8 mouse cellular contexts compared by ENCODE assay signal in genomic region chr11:74981464-74981863, GRCm38 (mm10). TPM values are rescaled to one million over a fixed set of nuclear protein-coding genes. Genes with fewer than 3 reads are reported as not detected.
A peak's percentile ranks its signal among the peaks of the same experiment; 100 is the strongest.
DNase-seq lines count a peak whose midpoint lies in the region; ATAC-seq and TF ChIP-seq lines count a peak whose summit lies in the region.

No protein-coding gene starts in this region.

- TF ChIP-seq CTCF in gastrocnemius, adult 2 months (IDR thresholded peaks at IDR 0.05): no peak; the same call in 1 of the 2 replicates

- no peak overlapping the region for H3ac ChIP-seq in myocyte (ENCODE audit: control insufficient read depth, insufficient read length)

- H3K4me1 ChIP-seq in forebrain, embryonic 11.5 days (replicated peaks; ENCODE audit: control insufficient read depth, insufficient read depth, low read length): no peaks in the 10 kb centered on the region
- H3K4me1 ChIP-seq in forebrain, embryonic 13.5 days: no peaks in the 10 kb centered on the region

- H3K4me2 ChIP-seq in forebrain, embryonic 11.5 days (ENCODE audit: low read depth, low read length, severe bottlenecking): no peak overlapping the region
- no peak overlapping the region for H3K4me2 ChIP-seq in forebrain, embryonic 13.5 days
- H3K4me2 ChIP-seq in myocyte (ENCODE audit: low read depth): peak overlapping the region; percentile 25

- 47% methylated on average over 2 of the region's 2 CpGs for WGBS in forebrain, embryonic 11.5 days
- WGBS in forebrain, embryonic 13.5 days: 48% methylated on average over 2 of the region's 2 CpGs

- no peaks in the 10 kb centered on the region for H3K27me3 ChIP-seq in forebrain, embryonic 11.5 days (ENCODE audit: control insufficient read depth, insufficient read depth, low read length)
- no peaks in the 10 kb centered on the region for H3K27me3 ChIP-seq in forebrain, embryonic 13.5 days
- no peaks in the 10 kb centered on the region for H3K27me3 ChIP-seq in myocyte (ENCODE audit: control insufficient read depth, insufficient read depth, insufficient read length)

- no peaks in the 10 kb centered on the region for H3K9me3 ChIP-seq in forebrain, embryonic 11.5 days (ENCODE audit: control insufficient read depth, low read length)
- H3K9me3 ChIP-seq in forebrain, embryonic 13.5 days (replicated peaks): no peaks in the 10 kb centered on the region

- no peak for TF ChIP-seq POLR2A in myocyte (IDR thresholded peaks at IDR 0.05; ENCODE audit: insufficient read length, low read depth)

- no peak for ATAC-seq in forebrain, embryonic 11.5 days (replicated peaks; ENCODE audit: low FRiP score)
- no peak for ATAC-seq in forebrain, embryonic 13.5 days

- intact Hi-C loops in gastrocnemius, adult 2 months (cut with DNase I): loop anchor here (1.0 to 10.0 kb wide), 2 partner anchors 188 to 313 kb away; partner anchors contain the start of gene Hic1
- intact Hi-C loops in left cerebral cortex, postnatal 36 days (cut with DNase I): loop anchor here (2.0 to 10.0 kb wide), 2 partner anchors 153 to 183 kb away; no protein-coding TSS in a partner anchor

- no peaks in the 10 kb centered on the region for H3K36me3 ChIP-seq in forebrain, embryonic 11.5 days (ENCODE audit: control insufficient read depth, insufficient read depth, low read length)
- peaks cover 15% of the 10 kb centered on the region for H3K36me3 ChIP-seq in forebrain, embryonic 13.5 days (ENCODE audit: poor library complexity, severe bottlenecking)
- peaks cover 10% of the 10 kb centered on the region for H3K36me3 ChIP-seq in myocyte (ENCODE audit: control insufficient read depth, insufficient read depth)

- H3K9ac ChIP-seq in forebrain, embryonic 11.5 days (ENCODE audit: low read length): no peak overlapping the region
- H3K9ac ChIP-seq in forebrain, embryonic 13.5 days: no peak overlapping the region

- no peak overlapping the region for H3K27ac ChIP-seq in forebrain, embryonic 11.5 days (ENCODE audit: low read depth, low read length)
- no peak overlapping the region for H3K27ac ChIP-seq in forebrain, embryonic 13.5 days
- peak overlapping the region; percentile 72 for H3K27ac ChIP-seq in gastrocnemius, adult 2 months

- no peak overlapping the region for H3K4me3 ChIP-seq in forebrain, embryonic 11.5 days (ENCODE audit: low read depth, low read length)
- H3K4me3 ChIP-seq in forebrain, embryonic 13.5 days: no peak overlapping the region
- no peak overlapping the region for H3K4me3 ChIP-seq in gastrocnemius, adult 2 months
- H3K4me3 ChIP-seq in myocyte: no peak overlapping the region

- peak; percentile 82 for DNase-seq in forebrain, embryonic 11.5 days (ENCODE audit: low spot score)
- peak; percentile 81 to 84 for DNase-seq in cerebellum, postnatal 10 days
- peak; percentile 89 for DNase-seq in gastrocnemius, adult 2 months
- peak; percentile 62 for DNase-seq in kidney, adult 11 months
- peak; percentile 56 to 64 for DNase-seq in left cerebral cortex, postnatal 36 days (ENCODE audit: low spot score in 2 of 2)
- DNase-seq in spleen, postnatal 4 days (ENCODE audit: low spot score in 2 of 2): peak; percentile 72 to 87

- H3K79me2 ChIP-seq in myocyte (ENCODE audit: control insufficient read depth, insufficient read depth): no peaks in the 10 kb centered on the region

TF ChIP-seq in myocyte, 11 proteins besides CTCF, POLR2A, EP300 and RAD21:
- peak in 2 of 3 experiments; percentile 75 to 81 for TF ChIP-seq MYOD1 (IDR thresholded peaks at IDR 0.05; ENCODE audit: control insufficient read depth in 1 of 3, insufficient read length in 2 of 3, low read depth in 2 of 3)
- TF ChIP-seq REST (IDR thresholded peaks at IDR 0.05; ENCODE audit: insufficient read depth, insufficient read length): no peak
- TF ChIP-seq POLR2AphosphoS2 (IDR thresholded peaks at IDR 0.05; ENCODE audit: insufficient read length, low read depth): no peak
- peak in 2 of 3 experiments; percentile 54 to 80 for TF ChIP-seq MYOG (IDR thresholded peaks at IDR 0.05; ENCODE audit: control insufficient read depth in 1 of 3, insufficient read depth in 1 of 3, insufficient read length in 2 of 3, low read depth in 2 of 3)
- no peak for TF ChIP-seq MAX (IDR thresholded peaks at IDR 0.05; ENCODE audit: low read depth)
- TF ChIP-seq TCF12 (IDR thresholded peaks at IDR 0.05; ENCODE audit: insufficient read depth, poor library complexity, severe bottlenecking): no peak
- no peak for TF ChIP-seq SRF (IDR thresholded peaks at IDR 0.05; ENCODE audit: control insufficient read depth, insufficient read length, low read depth)

RNA-seq across cellular contexts. Expression of gene Srr, which starts 55.7 kb away (rescaled TPM):
- polyA plus RNA-seq in forebrain, embryonic 11.5 days (2014; fragmentation: Nextera tagmentation; extraction: Ambion mirVana): 25.3 and 26.3 TPM in 2 replicates
- polyA plus RNA-seq in forebrain, embryonic 13.5 days (2015; fragmentation: Nextera tagmentation; extraction: Ambion mirVana): 30.5 and 35.7 TPM in 2 replicates
- 10 to 100 TPM; 18.9 to 26.7 TPM for total RNA-seq in gastrocnemius, adult 2 months (2021)
- 10 to 100 TPM; 86.2 to 88.2 TPM for total RNA-seq in left cerebral cortex, postnatal 36 days (2021)
- 10.5 TPM for polyA plus RNA-seq in myocyte (2012; fragmentation: generic; extraction: Trizol)

RNA-seq across cellular contexts. Expression of gene Smg6, which starts 55.8 kb away (rescaled TPM):
- polyA plus RNA-seq in forebrain, embryonic 11.5 days (2014; fragmentation: Nextera tagmentation; extraction: Ambion mirVana): 19.8 TPM in 2 replicates
- 18.3 and 20.0 TPM in 2 replicates for polyA plus RNA-seq in forebrain, embryonic 13.5 days (2015; fragmentation: Nextera tagmentation; extraction: Ambion mirVana)
- total RNA-seq in gastrocnemius, adult 2 months (2021): 10 to 100 TPM; 11.9 to 12.4 TPM
- total RNA-seq in left cerebral cortex, postnatal 36 days (2021): 10 to 100 TPM; 27.2 to 31.2 TPM
- polyA plus RNA-seq in myocyte (2012; fragmentation: generic; extraction: Trizol): 14.7 TPM
